Mouse (Mus musculus): ENCODE measurements around the gene Mindy4.

The Mindy4 gene

DNA sequence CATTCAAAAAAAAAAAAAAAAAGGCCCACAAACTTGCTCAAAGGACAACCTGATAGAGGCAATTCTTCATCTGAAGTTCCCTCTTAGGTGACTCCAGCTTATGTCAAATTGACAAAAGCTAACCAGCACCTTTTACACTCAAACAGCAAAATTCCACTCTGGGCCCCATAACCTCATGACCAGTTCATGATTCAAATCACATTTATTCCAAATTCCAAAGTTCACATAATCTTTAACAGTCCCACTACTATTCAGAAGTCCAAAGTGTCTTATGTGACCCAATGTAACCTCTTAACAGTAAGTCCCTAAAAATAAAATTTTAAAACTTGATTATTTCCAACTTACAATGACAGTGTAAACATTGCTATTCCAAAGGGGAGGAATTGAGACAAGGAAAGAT, 13.8 kb upstream of the Mindy4 start:
- Histone ChIP-seq H3K36me3 (ENCODE audit: insufficient read depth, low read length) (no peaks in the 10 kb centered on the region), H3K9me3 (ENCODE audit: low read length) (peaks cover 52% of the 10 kb centered on the region), H3K4me3 (replicated peaks; ENCODE audit: low read length) (no peak overlapping the region), H3K4me1 (replicated peaks; ENCODE audit: low read depth, low read length) (no peaks in the 10 kb centered on the region), H3K27me3 (ENCODE audit: insufficient read depth, low read length) (no peaks in the 10 kb centered on the region)
- no peak for TF ChIP-seq CTCF (conservative IDR thresholded peaks at IDR 0.05; ENCODE audit: low read length)

DNA sequence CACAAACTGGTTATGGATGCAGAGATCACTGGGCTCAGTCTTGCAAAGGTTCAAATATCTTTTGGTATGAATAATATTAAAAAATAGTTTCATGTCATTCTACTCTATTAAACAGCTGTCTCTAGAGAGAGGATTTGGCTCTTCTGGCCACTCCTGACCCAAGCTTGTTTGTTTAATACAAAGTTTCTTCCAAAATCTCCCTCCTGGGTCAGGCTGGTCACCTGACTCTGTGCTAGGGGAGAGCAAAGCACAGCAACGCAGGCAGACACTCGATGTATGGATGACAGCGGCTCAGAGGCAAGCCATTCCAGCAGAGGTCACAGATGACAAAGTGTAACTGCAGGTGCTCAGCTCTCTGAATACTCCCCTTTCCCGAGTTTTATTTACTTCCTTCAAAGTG, 11.6 kb upstream of the Mindy4 start:
- H3K9me3 ChIP-seq (ENCODE audit: low read length) = peaks cover 46% of the 10 kb centered on the region
- TF ChIP-seq CTCF (conservative IDR thresholded peaks at IDR 0.05; ENCODE audit: low read length) (no peak), NANOG (IDR thresholded peaks at IDR 0.05; ENCODE audit: borderline replicate concordance, low read length) (no peak), POU5F1 (IDR thresholded peaks at IDR 0.05; ENCODE audit: borderline replicate concordance, low read length) (no peak)
- no peaks in the 10 kb centered on the region for H3K27me3 ChIP-seq (ENCODE audit: insufficient read depth, low read length)
- H3K4me1 ChIP-seq (replicated peaks; ENCODE audit: low read depth, low read length) = no peaks in the 10 kb centered on the region
- H3K4me3 ChIP-seq (replicated peaks; ENCODE audit: low read length) = no peak overlapping the region
- no peaks in the 10 kb centered on the region for H3K36me3 ChIP-seq (ENCODE audit: insufficient read depth, low read length)

DNA sequence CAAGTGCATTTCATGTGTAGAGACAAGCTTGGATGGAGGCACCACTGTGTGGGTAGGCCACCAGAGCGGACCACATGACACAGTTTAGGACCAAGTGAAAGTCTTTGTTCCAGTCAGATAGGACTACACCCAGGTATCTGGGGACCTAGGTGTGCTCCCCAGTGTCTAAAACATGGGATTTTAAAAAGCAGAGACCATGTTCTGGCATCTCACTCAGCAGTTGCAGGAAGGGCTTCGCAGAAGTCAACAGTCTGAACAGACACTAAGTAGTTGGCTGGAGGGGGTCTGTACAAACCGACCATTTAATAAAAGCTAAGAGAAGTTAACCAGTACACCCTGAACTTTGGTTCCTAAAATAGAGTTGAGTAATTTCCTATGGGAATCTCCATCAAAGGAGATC, 10.0 kb upstream of the Mindy4 start:
- Histone ChIP-seq H3K36me3 (ENCODE audit: insufficient read depth, low read length) (no peaks in the 10 kb centered on the region), H3K27me3 (ENCODE audit: insufficient read depth, low read length) (no peaks in the 10 kb centered on the region), H3K4me1 (replicated peaks; ENCODE audit: low read depth, low read length) (no peaks in the 10 kb centered on the region), H3K4me3 (replicated peaks; ENCODE audit: low read length) (no peak overlapping the region), H3K9me3 (ENCODE audit: low read length) (peaks cover 31% of the 10 kb centered on the region)
- TF ChIP-seq POU5F1 (IDR thresholded peaks at IDR 0.05; ENCODE audit: borderline replicate concordance, low read length) = no peak
- TF ChIP-seq CTCF (conservative IDR thresholded peaks at IDR 0.05; ENCODE audit: low read length) = no peak
- TF ChIP-seq NANOG (IDR thresholded peaks at IDR 0.05; ENCODE audit: borderline replicate concordance, low read length) = no peak

DNA sequence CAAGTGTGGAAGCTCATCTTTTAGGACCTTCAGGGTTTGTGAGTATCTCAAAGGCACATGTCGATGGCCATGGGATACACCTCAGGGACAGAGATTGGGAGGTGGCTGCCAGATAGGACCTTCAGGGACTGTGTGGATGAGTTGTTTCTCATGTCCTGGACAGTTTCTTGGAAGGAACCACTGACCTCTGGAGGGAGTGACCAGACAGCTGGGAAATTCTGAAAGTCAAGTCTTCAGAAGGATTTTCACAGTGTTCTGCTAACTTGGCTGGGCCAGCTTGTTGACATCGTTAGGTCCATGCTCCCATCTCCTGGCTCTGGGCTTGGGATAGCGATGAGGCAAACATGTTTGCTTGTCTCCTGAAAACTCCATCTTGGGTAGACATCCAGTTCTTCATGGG, 4.1 kb upstream of the Mindy4 start:
- no peaks in the 10 kb centered on the region for H3K36me3 ChIP-seq (ENCODE audit: insufficient read depth, low read length)
- TF ChIP-seq POU5F1 (IDR thresholded peaks at IDR 0.05; ENCODE audit: borderline replicate concordance, low read length) (no peak), NANOG (IDR thresholded peaks at IDR 0.05; ENCODE audit: borderline replicate concordance, low read length) (no peak), CTCF (conservative IDR thresholded peaks at IDR 0.05; ENCODE audit: low read length) (no peak)
- no peaks in the 10 kb centered on the region for H3K27me3 ChIP-seq (ENCODE audit: insufficient read depth, low read length)
- H3K4me3 ChIP-seq (replicated peaks; ENCODE audit: low read length) = no peak overlapping the region
- peaks cover 15% of the 10 kb centered on the region for H3K4me1 ChIP-seq (replicated peaks; ENCODE audit: low read depth, low read length)
- peaks cover 11% of the 10 kb centered on the region for H3K9me3 ChIP-seq (ENCODE audit: low read length)

DNA sequence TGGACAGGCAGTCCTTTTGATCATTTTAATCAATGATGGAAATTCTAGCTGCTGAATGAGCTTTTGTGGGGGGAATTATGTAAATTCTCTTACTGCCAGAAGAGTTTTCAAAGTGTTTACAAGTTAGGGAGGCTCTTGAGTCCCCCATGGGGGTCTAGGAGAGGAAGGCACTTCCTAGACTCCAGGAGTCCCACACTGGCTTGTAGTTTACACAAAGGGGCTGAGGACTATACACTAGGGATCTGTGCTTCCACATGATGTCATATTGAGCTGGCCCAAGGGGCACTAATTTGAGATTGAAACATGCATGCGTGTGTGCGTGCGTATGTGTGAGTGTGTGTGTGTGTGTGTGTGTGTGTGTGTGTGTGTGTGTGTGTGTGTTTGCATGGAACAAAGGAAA, 748 bp downstream of the Mindy4 start:
- TF ChIP-seq CTCF (conservative IDR thresholded peaks at IDR 0.05; ENCODE audit: low read length) = no peak
- Histone ChIP-seq H3K4me1 (replicated peaks; ENCODE audit: low read depth, low read length) (peaks cover 15% of the 10 kb centered on the region), H3K36me3 (ENCODE audit: insufficient read depth, low read length) (no peaks in the 10 kb centered on the region), H3K27me3 (ENCODE audit: insufficient read depth, low read length) (no peaks in the 10 kb centered on the region), H3K4me3 (replicated peaks; ENCODE audit: low read length) (peak overlapping the region; percentile 73), H3K9me3 (ENCODE audit: low read length) (no peaks in the 10 kb centered on the region)

DNA sequence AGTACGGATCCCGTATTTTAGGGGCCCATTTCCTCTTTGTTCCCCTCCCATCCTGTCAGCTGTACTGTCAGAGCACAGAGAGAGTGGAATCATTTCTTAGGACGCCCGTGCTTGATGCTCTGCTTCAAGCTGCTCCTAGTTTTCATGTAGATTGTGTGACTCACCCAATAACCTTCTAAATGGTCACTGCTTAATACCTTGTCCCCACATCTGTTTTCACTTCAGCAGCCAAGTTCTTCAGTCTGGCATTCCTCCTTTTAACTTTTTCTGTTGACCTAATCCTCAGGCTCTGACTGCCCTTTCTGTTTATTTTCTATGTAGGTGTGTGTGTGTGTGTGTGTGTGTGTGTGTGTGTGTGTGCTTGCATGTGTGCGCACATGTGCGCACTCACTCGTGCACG, 4.6 kb downstream of the Mindy4 start:
- Histone ChIP-seq H3K27me3 (ENCODE audit: insufficient read depth, low read length) (no peaks in the 10 kb centered on the region), H3K4me1 (replicated peaks; ENCODE audit: low read depth, low read length) (peaks cover 12% of the 10 kb centered on the region), H3K4me3 (replicated peaks; ENCODE audit: low read length) (no peak overlapping the region), H3K36me3 (ENCODE audit: insufficient read depth, low read length) (no peaks in the 10 kb centered on the region), H3K9me3 (ENCODE audit: low read length) (no peaks in the 10 kb centered on the region)
- no peak for TF ChIP-seq NANOG (IDR thresholded peaks at IDR 0.05; ENCODE audit: borderline replicate concordance, low read length)
- no peak for TF ChIP-seq CTCF (conservative IDR thresholded peaks at IDR 0.05; ENCODE audit: low read length)
- no peak for TF ChIP-seq POU5F1 (IDR thresholded peaks at IDR 0.05; ENCODE audit: borderline replicate concordance, low read length)

DNA sequence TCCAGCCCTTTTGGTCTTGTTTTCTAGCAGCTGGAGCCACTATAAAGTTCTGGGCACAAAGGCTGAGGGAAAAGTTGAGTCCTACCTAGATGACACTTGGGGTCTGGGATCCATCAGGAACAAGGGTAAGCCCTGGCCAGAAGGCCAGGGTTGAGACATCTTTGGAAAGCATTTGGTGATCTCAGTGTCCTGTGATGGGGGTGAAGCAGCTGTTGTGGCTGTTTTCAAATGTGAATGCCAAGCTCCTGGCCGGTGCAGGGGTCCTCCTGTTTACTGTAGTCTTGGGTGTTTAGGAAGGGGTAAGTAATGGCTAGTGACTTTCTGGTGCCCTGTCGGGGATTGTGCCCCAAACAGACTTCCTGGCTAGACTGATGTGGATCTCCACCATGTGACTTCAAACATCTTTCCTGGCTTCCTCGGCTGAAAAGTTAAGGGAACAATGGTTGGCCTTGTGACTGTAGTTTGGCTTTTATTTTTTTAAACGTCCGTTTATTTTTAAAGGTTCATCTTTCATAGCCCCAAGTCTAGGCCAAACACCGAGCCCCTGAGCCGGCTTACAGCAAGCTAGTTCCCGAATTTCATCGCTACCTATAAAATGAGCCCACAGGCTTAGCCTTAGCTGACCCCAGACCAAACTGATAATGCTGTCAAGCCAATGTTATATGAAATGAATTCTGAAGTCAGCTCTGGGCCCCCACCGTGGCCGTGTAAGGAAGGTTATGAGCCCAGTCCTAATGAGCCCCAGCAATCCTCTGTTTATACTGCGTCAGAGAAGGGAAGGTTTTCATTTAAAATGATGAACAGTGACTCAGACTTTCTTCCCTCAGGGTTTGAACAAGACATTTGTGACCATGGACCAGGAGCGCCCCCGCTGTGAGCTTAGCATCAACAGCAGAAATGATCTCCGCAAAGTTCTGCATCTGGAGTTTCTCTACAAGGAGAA, 7.5 kb downstream of the Mindy4 start:
- H3K4me1 ChIP-seq (replicated peaks; ENCODE audit: low read depth, low read length) = no peaks in the 10 kb centered on the region
- no peaks in the 10 kb centered on the region for H3K27me3 ChIP-seq (ENCODE audit: insufficient read depth, low read length)
- H3K4me3 ChIP-seq (replicated peaks; ENCODE audit: low read length) = no peak overlapping the region
- no peaks in the 10 kb centered on the region for H3K36me3 ChIP-seq (ENCODE audit: insufficient read depth, low read length)
- H3K9me3 ChIP-seq (ENCODE audit: low read length) = no peaks in the 10 kb centered on the region
- TF ChIP-seq CTCF (conservative IDR thresholded peaks at IDR 0.05; ENCODE audit: low read length) = no peak
- TF ChIP-seq POU5F1 (IDR thresholded peaks at IDR 0.05; ENCODE audit: borderline replicate concordance, low read length) = no peak
- TF ChIP-seq NANOG (IDR thresholded peaks at IDR 0.05; ENCODE audit: borderline replicate concordance, low read length) = no peak

DNA sequence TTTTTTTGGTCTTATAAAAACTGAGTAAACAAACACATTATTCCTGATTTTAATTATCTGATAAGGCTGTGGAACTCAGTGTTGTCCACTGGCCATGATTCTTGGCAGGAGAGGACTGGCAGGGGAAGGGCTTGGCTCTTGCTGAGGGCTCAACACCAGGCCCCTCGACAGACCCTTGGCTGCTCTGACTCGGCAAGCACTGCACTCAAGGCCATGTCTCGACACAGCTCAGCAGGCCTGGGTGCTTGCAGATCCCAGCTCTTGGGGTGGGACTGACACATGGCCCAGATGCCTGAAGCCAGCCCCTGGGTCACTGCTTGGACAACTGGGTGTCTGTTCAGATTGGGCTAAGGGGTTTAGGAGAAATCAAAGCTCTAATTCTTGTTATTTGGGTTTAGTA, 11.4 kb downstream of the Mindy4 start:
- TF ChIP-seq POU5F1 (IDR thresholded peaks at IDR 0.05; ENCODE audit: borderline replicate concordance, low read length) = no peak
- TF ChIP-seq CTCF (conservative IDR thresholded peaks at IDR 0.05; ENCODE audit: low read length) = no peak
- no peak for TF ChIP-seq NANOG (IDR thresholded peaks at IDR 0.05; ENCODE audit: borderline replicate concordance, low read length)
- H3K27me3 ChIP-seq (ENCODE audit: insufficient read depth, low read length) = no peaks in the 10 kb centered on the region
- no peaks in the 10 kb centered on the region for H3K36me3 ChIP-seq (ENCODE audit: insufficient read depth, low read length)
- no peaks in the 10 kb centered on the region for H3K9me3 ChIP-seq (ENCODE audit: low read length)
- no peaks in the 10 kb centered on the region for H3K4me1 ChIP-seq (replicated peaks; ENCODE audit: low read depth, low read length)
- H3K4me3 ChIP-seq (replicated peaks; ENCODE audit: low read length) = no peak overlapping the region

DNA sequence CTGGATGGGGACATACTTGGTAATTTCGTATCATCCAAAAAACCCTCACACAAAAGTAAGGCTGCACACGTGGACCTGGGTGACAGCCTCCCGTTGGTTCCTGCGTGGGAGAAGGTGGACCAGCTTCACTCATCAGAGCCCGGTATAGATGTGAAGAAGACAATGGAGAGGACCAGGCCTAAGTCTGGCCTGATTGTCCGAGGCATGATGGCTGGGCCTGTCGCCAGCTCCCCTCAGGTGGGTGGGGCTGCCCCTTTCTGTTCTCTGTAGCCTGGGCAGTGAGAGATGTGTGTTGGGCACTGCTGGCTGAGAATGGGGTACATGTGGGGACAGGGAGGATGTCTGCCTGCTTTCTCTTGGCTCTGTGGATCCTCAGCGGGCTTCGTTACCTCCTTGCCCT, 15.0 kb downstream of the Mindy4 start:
- Histone ChIP-seq H3K36me3 (ENCODE audit: insufficient read depth, low read length) (no peaks in the 10 kb centered on the region), H3K4me3 (replicated peaks; ENCODE audit: low read length) (no peak overlapping the region), H3K4me1 (replicated peaks; ENCODE audit: low read depth, low read length) (no peaks in the 10 kb centered on the region), H3K27me3 (ENCODE audit: insufficient read depth, low read length) (no peaks in the 10 kb centered on the region), H3K9me3 (ENCODE audit: low read length) (no peaks in the 10 kb centered on the region)
- no peak for TF ChIP-seq CTCF (conservative IDR thresholded peaks at IDR 0.05; ENCODE audit: low read length)
- TF ChIP-seq POU5F1 (IDR thresholded peaks at IDR 0.05; ENCODE audit: borderline replicate concordance, low read length) = no peak
- TF ChIP-seq NANOG (IDR thresholded peaks at IDR 0.05; ENCODE audit: borderline replicate concordance, low read length) = no peak
